16 mouse cellular contexts compared by ENCODE assay signal in genomic region chr11:59151729-59152128, GRCm38 (mm10). TPM values are rescaled to one million over a fixed set of nuclear protein-coding genes. Genes with fewer than 3 reads are reported as not detected.
DNase-seq lines count a peak whose midpoint lies in the region; ATAC-seq and TF ChIP-seq lines count a peak whose summit lies in the region.
"Had no signal": no experiment of that assay in that cellular context is flagged by ENCODE, and none has a peak within 500 bp of the region (broad histone marks: within the 10 kb centered on the region; RNA-seq: fewer than 3 reads in every experiment).

No protein-coding gene starts in this region.

- no peak for TF ChIP-seq POLR2A in small intestine, adult 2 months (IDR thresholded peaks at IDR 0.05; ENCODE audit: low read depth, low read length)

- H3K4me3 ChIP-seq in embryonic facial prominence, embryonic 11.5 days (ENCODE audit: low read depth, low read length) = no peak overlapping the region
- H3K4me3 ChIP-seq in embryonic facial prominence, embryonic 10.5 days = no peak overlapping the region
- no peak overlapping the region for H3K4me3 ChIP-seq in lung, embryonic 14.5 days (ENCODE audit: low read depth, low read length)
- H3K4me3 ChIP-seq in small intestine, adult 2 months (ENCODE audit: low read depth, low read length) = no peak overlapping the region
- H3K4me3 ChIP-seq: erythroblast, embryonic 14.5 days; heart, embryonic 12.5 days; liver, embryonic 15.5 days; midbrain, embryonic 13.5 days had no signal

- no peak for ATAC-seq in embryonic facial prominence, embryonic 11.5 days (replicated peaks; ENCODE audit: insufficient number of reproducible peaks, low FRiP score, low TSS enrichment, low read depth)
- ATAC-seq in lung, embryonic 14.5 days (ENCODE audit: insufficient read depth) = no peak
- ATAC-seq: inflammation-experienced regulatory T-cells, adult 6 months; midbrain, embryonic 13.5 days had no signal

- no peak overlapping the region for H3K27ac ChIP-seq in embryonic facial prominence, embryonic 11.5 days (replicated peaks; ENCODE audit: low read depth, low read length)
- no peak overlapping the region for H3K27ac ChIP-seq in embryonic facial prominence, embryonic 10.5 days (replicated peaks)
- no peak overlapping the region for H3K27ac ChIP-seq in lung, embryonic 14.5 days (ENCODE audit: low read depth)
- H3K27ac ChIP-seq in small intestine, adult 2 months (ENCODE audit: insufficient read depth, low read depth, low read length) = no peak overlapping the region
- H3K27ac ChIP-seq: liver, embryonic 15.5 days; midbrain, embryonic 13.5 days had no signal

- H3K9me3 ChIP-seq in embryonic facial prominence, embryonic 11.5 days (replicated peaks; ENCODE audit: control insufficient read depth, low read length) = no peaks in the 10 kb centered on the region
- no peaks in the 10 kb centered on the region for H3K9me3 ChIP-seq in embryonic facial prominence, embryonic 10.5 days
- H3K9me3 ChIP-seq in lung, embryonic 14.5 days (ENCODE audit: low read depth, low read length) = no peaks in the 10 kb centered on the region
- H3K9me3 ChIP-seq: heart, embryonic 12.5 days; liver, embryonic 15.5 days; midbrain, embryonic 13.5 days had no signal

- H3K36me3 ChIP-seq in embryonic facial prominence, embryonic 11.5 days (replicated peaks; ENCODE audit: control insufficient read depth, insufficient read depth, low read depth, low read length) = no peaks in the 10 kb centered on the region
- H3K36me3 ChIP-seq in embryonic facial prominence, embryonic 10.5 days (replicated peaks) = peaks cover 13% of the 10 kb centered on the region
- H3K36me3 ChIP-seq in lung, embryonic 14.5 days (ENCODE audit: insufficient read depth) = 0 out of 2 replicates have a peak, but pooled peaks cover 7% of the 10 kb centered on the region
- H3K36me3 ChIP-seq in small intestine, adult 2 months (ENCODE audit: control insufficient read depth, insufficient read depth, low read length) = 0 out of 2 replicates have a peak, but pooled peaks cover 2% of the 10 kb centered on the region

- peak; percentile 13 for DNase-seq in embryonic facial prominence, embryonic 11.5 days (ENCODE audit: low spot score)
- DNase-seq in embryonic facial prominence, embryonic 10.5 days (ENCODE audit: low spot score) = no peak
- no peak for DNase-seq in lung, embryonic 14.5 days
- DNase-seq in lung, postnatal 4 days = no peak
- DNase-seq in ZHBTc4 (ENCODE audit: low read depth, low spot score) = peak; percentile 67
- no peak for DNase-seq in urinary bladder, adult 18-20 months (ENCODE audit: low spot score in 2 of 2)
- no peak for DNase-seq in natural killer cell, adult 2 months (ENCODE audit: low spot score in 2 of 2)
- DNase-seq: adrenal gland, adult 2 months; cerebellum, adult 8-10 months; thymus, postnatal 25 days had no signal

- H3K9ac ChIP-seq in embryonic facial prominence, embryonic 11.5 days (replicated peaks; ENCODE audit: low read length) = no peak overlapping the region
- no peak overlapping the region for H3K9ac ChIP-seq in lung, embryonic 14.5 days
- H3K9ac ChIP-seq: heart, embryonic 12.5 days; liver, embryonic 15.5 days; midbrain, embryonic 13.5 days had no signal

- WGBS in embryonic facial prominence, embryonic 11.5 days = 25% methylated on average over 3 of the region's 3 CpGs
- WGBS in embryonic facial prominence, embryonic 10.5 days = 24% methylated on average over 3 of the region's 3 CpGs
- WGBS in lung, embryonic 14.5 days = 28% methylated on average over 3 of the region's 3 CpGs
- WGBS in small intestine, adult 2 months = 46% methylated on average over 3 of the region's 3 CpGs

- no peak overlapping the region for H3K4me2 ChIP-seq in embryonic facial prominence, embryonic 11.5 days (ENCODE audit: low read depth, low read length)
- H3K4me2 ChIP-seq in lung, embryonic 14.5 days = no peak overlapping the region
- H3K4me2 ChIP-seq: heart, embryonic 12.5 days; liver, embryonic 15.5 days; midbrain, embryonic 13.5 days had no signal

- H3K4me1 ChIP-seq in embryonic facial prominence, embryonic 11.5 days (ENCODE audit: control insufficient read depth, insufficient read depth, low read length) = no peaks in the 10 kb centered on the region; the same call in 1 of the 2 replicates
- no peaks in the 10 kb centered on the region for H3K4me1 ChIP-seq in embryonic facial prominence, embryonic 10.5 days
- no peaks in the 10 kb centered on the region for H3K4me1 ChIP-seq in lung, embryonic 14.5 days (ENCODE audit: insufficient read depth)
- H3K4me1 ChIP-seq in small intestine, adult 2 months (ENCODE audit: control insufficient read depth, insufficient read depth, insufficient read length, low read length) = no peaks in the 10 kb centered on the region
- H3K4me1 ChIP-seq: midbrain, embryonic 13.5 days had no signal

- no peaks in the 10 kb centered on the region for H3K27me3 ChIP-seq in embryonic facial prominence, embryonic 11.5 days (ENCODE audit: control insufficient read depth, insufficient read depth, low read length)
- no peaks in the 10 kb centered on the region for H3K27me3 ChIP-seq in embryonic facial prominence, embryonic 10.5 days (replicated peaks; ENCODE audit: low read depth, poor library complexity, severe bottlenecking)
- H3K27me3 ChIP-seq in lung, embryonic 14.5 days (ENCODE audit: insufficient read depth, low read length) = no peaks in the 10 kb centered on the region
- no peaks in the 10 kb centered on the region for H3K27me3 ChIP-seq in small intestine, adult 2 months (ENCODE audit: control insufficient read depth, insufficient read depth, low read length)
- H3K27me3 ChIP-seq: heart, embryonic 12.5 days; midbrain, embryonic 13.5 days had no signal

- TF ChIP-seq CTCF in lung, embryonic 14.5 days (IDR thresholded peaks at IDR 0.05; ENCODE audit: low read depth) = peak; percentile 35; the same call in 1 of the 2 replicates
- TF ChIP-seq CTCF in small intestine, adult 2 months (IDR thresholded peaks at IDR 0.05; ENCODE audit: extremely low read depth, insufficient read length, insufficient replicate concordance, low read depth, low read length) = peak; percentile 38; the same call in 1 of the 2 replicates

RNA-seq across cellular contexts. Expression of gene Iba57, which starts 11.8 kb away (rescaled TPM):
- polyA plus RNA-seq in embryonic facial prominence, embryonic 11.5 days (2014; fragmentation: Nextera tagmentation; extraction: Ambion mirVana) = 1.5 and 2.6 TPM in 2 replicates
- 4.0 and 4.7 TPM in 2 replicates for polyA plus RNA-seq in embryonic facial prominence, embryonic 10.5 days (2016; fragmentation: Nextera tagmentation; extraction: Ambion mirVana)
- 1.9 and 2.2 TPM in 2 replicates for polyA plus RNA-seq in lung, embryonic 14.5 days (2014; fragmentation: Nextera tagmentation; extraction: Ambion mirVana)
- polyA plus RNA-seq in small intestine, adult 2 months (2012; rRNA removed) = 4.9 and 8.0 TPM in 2 replicates

RNA-seq across cellular contexts. Expression of gene Obscn, which starts 15.5 kb away (rescaled TPM):
- polyA plus RNA-seq in embryonic facial prominence, embryonic 11.5 days (2014; fragmentation: Nextera tagmentation; extraction: Ambion mirVana) = 0.04 and 0.62 TPM in 2 replicates
- 0.05 and 0.24 TPM in 2 replicates for polyA plus RNA-seq in embryonic facial prominence, embryonic 10.5 days (2016; fragmentation: Nextera tagmentation; extraction: Ambion mirVana)
- polyA plus RNA-seq in lung, embryonic 14.5 days (2014; fragmentation: Nextera tagmentation; extraction: Ambion mirVana) = 0.14 and 1.4 TPM in 2 replicates
- polyA plus RNA-seq in small intestine, adult 2 months (2012; rRNA removed) = 0.57 and 1.2 TPM in 2 replicates
- polyA plus RNA-seq: inflammation-experienced regulatory T-cells, adult 6 months had no signal

RNA-seq across cellular contexts. Expression of gene Gjc2, which starts 31.3 kb away (rescaled TPM):
- 0.15 TPM in 1 of 2 replicates, not detected in the other for polyA plus RNA-seq in embryonic facial prominence, embryonic 11.5 days (2014; fragmentation: Nextera tagmentation; extraction: Ambion mirVana)
- polyA plus RNA-seq in embryonic facial prominence, embryonic 10.5 days (2016; fragmentation: Nextera tagmentation; extraction: Ambion mirVana) = 0.15 TPM in 1 of 2 replicates, not detected in the other
- polyA plus RNA-seq in lung, embryonic 14.5 days (2014; fragmentation: Nextera tagmentation; extraction: Ambion mirVana) = 0.16 and 0.34 TPM in 2 replicates
- 4.6 TPM in 2 replicates for polyA plus RNA-seq in small intestine, adult 2 months (2012; rRNA removed)
- polyA plus RNA-seq: inflammation-experienced regulatory T-cells, adult 6 months; midbrain, embryonic 13.5 days had no signal

RNA-seq across cellular contexts. Expression of gene Guk1, which starts 40.3 kb away (rescaled TPM):
- polyA plus RNA-seq in embryonic facial prominence, embryonic 11.5 days (2014; fragmentation: Nextera tagmentation; extraction: Ambion mirVana) = 121 and 139 TPM in 2 replicates
- polyA plus RNA-seq in embryonic facial prominence, embryonic 10.5 days (2016; fragmentation: Nextera tagmentation; extraction: Ambion mirVana) = 133 and 146 TPM in 2 replicates
- polyA plus RNA-seq in lung, embryonic 14.5 days (2014; fragmentation: Nextera tagmentation; extraction: Ambion mirVana) = 140 and 141 TPM in 2 replicates
- 284 and 285 TPM in 2 replicates for polyA plus RNA-seq in small intestine, adult 2 months (2012; rRNA removed)

RNA-seq across cellular contexts. Expression of gene Mrpl55, which starts 50.6 kb away (rescaled TPM):
- polyA plus RNA-seq in embryonic facial prominence, embryonic 11.5 days (2014; fragmentation: Nextera tagmentation; extraction: Ambion mirVana) = 89.8 and 95.2 TPM in 2 replicates
- polyA plus RNA-seq in embryonic facial prominence, embryonic 10.5 days (2016; fragmentation: Nextera tagmentation; extraction: Ambion mirVana) = 119 and 128 TPM in 2 replicates
- polyA plus RNA-seq in lung, embryonic 14.5 days (2014; fragmentation: Nextera tagmentation; extraction: Ambion mirVana) = 89.9 and 100 TPM in 2 replicates
- 32.5 and 36.0 TPM in 2 replicates for polyA plus RNA-seq in small intestine, adult 2 months (2012; rRNA removed)

Comparison
In these comparisons a context has a peak if more than half of its experiments do, and no peak if none do; other contexts are left out.
1. DNase-seq: peak in embryonic facial prominence, embryonic 11.5 days (single experiment) and ZHBTc4 (single experiment); none in embryonic facial prominence, embryonic 10.5 days (single experiment), lung, embryonic 14.5 days (single experiment), lung, postnatal 4 days (0 of 2), urinary bladder, adult 18-20 months (0 of 2) and natural killer cell, adult 2 months (0 of 2).